Mouse (Mus musculus) ZHBTc4 (cell line): Measurements from ENCODE around the gene Atg2a.
A peak's percentile ranks its signal among the peaks of the same experiment; 100 is the strongest.

Source experiments
- DNase-seq: peaks from one replicate; pipeline ENCODE4 v3.0.0-alpha.2; 2011; ENCODE audit warnings: low read depth, low spot score

Gene Atg2a

DNA sequence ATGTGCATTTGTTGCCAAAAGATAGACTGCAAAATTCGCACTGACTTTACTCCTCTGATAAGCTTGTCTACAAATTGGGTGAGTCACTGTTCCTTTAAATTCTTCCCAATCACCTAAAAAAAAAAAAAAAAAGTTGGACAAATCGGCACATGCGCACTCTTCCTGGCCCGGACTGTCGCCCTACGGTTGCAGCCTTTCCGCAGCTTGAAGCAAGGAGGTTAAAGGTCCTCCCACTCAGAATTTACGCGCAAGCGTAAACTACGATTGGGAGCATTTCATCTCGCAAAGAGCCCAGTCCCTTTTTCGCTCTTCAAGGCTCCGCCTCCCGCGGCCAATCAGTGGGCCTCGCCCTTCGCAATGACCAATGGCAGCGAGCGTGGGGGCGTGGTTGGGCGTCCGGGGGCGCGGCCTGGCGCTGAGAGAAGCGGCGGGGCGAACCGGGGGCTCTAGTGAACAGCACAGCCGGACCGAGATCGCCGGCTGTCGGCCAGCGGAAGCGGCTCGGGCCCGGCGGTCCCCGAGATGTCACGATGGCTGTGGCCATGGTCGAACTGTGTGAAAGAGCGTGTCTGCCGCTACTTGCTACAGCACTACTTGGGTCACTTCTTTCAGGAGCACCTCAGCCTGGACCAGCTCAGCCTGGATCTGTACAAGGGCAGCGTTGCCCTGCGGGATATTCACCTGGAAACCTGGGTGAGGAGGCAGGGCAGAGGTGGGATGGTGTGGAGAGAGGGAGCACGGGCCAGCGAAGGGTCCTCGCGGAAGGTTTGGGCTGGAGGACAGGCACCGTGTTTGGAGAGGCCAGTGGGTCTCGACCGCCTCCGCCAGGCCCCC lies at the start of gene Atg2a:
Gene Atg2a (plus strand): TSS at position 395 of the 834 bp plus-strand sequence.
- peak; percentile 100 for DNase-seq

DNA sequence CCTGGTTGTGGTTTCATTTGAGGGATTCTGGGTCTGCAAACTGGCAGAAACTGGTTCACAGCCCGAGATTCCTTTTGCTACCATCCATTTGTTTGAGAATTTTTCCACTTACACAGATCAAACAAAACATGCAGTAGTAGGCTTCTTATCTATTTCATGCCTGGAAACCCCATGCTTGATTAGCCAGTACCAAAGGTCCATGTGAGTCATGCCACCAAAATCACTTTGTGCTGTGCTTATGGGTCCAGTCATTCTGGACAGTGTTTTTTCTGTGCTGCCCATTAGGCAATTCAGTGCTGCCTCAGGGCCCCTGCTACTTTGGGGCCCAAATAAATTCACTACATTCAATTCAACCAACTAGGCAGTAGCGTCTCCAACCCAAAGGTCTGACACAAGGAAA lies 37.2 kb upstream of the Atg2a start:
- no peak for DNase-seq

DNA sequence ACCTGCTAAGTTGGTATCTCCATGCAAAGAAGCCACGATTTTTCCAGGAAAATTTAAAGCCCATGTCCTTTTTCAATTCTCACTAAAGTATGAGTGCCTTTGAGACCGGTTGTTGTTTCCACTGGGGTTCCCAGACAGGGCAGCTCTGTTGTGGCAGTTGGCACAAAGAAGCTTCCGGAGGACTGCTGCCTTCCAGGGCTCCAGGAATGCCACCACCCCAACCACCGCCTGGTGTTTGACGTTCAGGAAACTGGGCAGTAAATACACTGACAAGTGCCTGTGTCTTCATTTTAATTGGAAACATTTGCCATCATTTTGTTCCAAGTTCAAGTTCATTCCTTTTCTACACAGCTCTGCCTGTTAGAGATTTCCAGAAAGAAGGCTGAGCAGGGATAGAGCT lies 34.8 kb upstream of the Atg2a start:
- DNase-seq, result no peak

DNA sequence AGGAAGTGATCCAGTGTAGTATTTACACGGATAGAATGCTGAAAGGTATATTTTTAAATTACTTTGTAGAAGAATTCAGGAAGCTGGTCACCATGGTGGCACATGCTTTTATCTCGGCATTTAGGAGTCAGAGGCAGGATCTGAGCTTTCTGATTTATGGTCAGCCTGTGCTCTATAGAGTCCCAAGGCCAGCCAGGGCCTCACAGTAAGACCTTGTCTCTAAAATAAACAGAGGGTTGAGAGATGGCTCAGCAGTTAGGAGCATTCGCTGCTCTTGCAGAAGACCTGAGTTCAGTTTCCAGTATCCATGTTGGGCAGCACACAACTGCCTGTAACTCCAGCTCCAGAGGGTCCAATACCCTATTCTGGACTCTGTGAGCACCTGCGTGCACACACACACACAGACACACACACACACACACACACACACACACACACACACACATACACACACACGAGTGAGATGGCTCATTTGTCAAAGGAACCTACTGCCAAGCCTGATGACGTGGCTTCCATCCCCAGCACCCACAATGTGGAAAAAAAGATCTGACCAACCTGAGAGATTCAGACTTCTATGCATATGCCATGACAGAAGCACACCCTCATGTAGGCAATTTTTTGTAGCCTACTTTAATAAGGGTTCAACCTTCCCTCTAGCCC lies 25.3 kb upstream of the Atg2a start:
- no peak for DNase-seq

DNA sequence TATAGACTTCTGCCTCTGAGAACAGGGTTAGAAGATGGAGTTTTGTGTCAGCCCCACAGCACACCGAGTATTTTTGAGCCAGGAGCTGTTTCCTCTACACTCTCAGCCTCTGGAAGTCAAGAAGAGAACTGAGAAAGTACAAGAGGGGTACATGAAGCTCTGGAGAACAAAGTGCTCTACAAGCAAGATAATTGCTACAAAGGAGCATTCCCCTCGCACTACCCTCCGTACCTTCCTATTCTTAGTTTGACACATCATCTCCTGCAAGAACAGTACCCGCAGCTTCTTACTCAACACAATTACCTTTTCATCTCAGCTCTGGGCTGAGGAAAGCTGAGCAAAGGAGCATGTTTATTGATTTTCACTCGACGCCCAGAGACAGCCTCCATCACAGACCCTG lies 22.9 kb upstream of the Atg2a start:
- no peak for DNase-seq

DNA sequence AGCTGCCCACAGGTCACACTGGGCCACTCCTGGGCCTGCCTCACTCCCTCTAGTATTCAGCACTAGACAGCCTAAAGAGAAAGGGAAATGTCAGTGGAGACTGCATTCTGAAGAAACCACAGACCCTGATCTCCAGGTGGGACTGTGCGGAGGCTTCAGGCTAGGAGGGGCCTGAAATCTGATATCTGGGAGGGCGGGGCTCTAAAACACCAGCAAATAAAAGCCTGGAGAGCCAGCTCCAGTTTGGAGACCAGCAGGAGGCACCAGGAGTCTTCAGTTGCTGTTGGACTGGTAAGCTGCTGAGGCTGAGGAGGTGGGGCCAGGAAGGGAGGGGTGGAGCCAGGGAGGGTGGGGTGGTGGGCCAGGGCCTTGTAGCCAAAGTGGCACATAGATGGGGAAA lies 15.3 kb upstream of the Atg2a start, which contains the start of gene Gpha2:
Gene Gpha2 (plus strand): TSS at position 246 of the 400 bp plus-strand sequence.
- peak; percentile 93 for DNase-seq

DNA sequence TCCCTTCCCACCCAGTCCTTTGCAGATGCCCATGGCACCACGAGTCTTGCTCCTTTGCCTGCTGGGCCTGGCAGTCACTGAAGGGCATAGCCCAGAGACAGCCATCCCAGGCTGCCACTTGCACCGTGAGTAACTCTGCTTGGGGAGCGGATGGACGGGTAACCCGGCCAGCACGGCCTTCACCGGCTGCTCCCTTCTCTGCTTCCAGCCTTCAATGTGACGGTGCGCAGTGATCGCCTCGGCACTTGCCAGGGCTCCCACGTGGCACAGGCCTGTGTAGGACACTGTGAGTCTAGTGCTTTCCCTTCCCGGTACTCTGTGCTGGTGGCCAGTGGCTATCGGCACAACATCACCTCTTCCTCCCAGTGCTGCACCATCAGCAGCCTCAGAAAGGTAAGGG lies 14.7 kb upstream of the Atg2a start:
- DNase-seq, result no peak

DNA sequence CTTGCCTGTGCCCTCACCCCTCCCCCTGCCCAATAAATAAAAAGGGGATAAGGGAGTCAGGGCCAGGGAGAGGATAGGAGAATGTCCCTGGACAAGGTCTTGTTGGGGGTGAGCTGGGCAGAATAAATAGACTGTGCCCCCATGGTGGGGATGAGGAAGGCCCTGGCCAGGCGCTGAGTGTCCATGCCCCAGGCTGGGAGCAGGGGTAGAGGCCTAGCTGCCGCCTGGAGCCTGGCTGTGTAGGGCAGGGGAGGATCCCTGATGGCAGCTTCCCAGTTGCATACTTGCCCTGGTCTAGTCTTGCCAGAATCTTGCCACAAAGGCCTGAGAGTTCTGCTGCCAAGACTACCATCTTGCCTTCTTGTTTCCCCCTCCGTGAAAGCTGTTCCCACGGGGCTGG lies 13.6 kb upstream of the Atg2a start:
- DNase-seq, result no peak

DNA sequence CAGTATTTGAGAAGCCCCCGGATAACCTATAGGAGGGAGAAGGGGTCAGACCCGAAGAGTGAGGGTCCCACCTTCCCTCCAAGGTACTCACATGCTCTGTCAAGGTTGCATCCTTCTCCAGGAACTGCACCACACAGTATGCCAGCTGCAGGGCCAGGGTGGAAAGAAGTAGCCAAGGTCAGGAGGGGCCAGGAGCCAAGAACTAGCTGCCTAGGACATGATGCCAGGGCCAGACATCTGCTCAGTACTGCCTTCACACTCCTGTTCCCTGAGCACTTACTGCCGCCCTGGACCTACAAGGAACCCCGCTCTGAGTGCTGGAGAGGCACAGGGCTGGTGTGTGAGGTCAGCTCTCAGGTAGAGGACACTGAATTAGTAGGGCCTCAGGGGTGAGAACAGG lies 11.1 kb upstream of the Atg2a start:
- no peak for DNase-seq

DNA sequence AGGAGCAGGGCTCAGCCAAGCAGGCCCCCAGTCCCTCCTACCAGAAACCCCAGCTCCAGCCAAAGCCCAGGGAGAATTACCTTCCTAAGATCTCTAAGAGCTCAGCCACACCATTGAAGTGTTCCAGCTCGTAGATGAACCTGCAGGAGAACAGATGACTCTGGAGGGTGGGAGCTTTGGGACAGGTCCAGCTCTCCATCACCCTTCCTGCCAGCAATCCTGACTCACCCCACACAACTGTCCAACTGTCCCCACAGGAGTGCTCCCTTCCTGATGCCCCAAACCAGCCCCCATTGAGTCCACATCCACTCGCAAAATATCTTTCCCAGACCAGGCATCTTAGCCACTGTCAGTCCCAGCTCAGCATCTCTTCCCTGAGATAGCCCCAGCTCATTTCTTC lies 10.4 kb upstream of the Atg2a start:
- no peak for DNase-seq

DNA sequence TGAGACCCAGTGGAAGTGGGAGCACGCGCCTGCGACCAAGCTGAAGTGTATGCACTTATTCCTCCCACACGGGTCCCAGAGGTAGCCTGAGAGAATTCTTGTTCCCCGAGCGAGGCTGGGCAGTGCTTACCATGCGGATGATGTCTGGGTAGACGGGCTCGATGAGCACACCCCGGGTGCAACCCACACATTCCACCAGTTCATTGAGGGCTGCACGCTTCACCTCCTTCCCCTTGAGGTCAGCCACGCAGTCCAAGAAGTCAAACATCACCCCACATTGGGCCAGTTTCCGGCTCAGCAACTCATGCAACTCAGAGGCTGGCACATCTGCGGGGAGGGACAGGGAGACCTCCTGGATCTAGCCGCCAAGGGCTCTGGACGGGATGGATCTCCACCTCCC lies 7.8 kb upstream of the Atg2a start:
- no peak for DNase-seq

DNA sequence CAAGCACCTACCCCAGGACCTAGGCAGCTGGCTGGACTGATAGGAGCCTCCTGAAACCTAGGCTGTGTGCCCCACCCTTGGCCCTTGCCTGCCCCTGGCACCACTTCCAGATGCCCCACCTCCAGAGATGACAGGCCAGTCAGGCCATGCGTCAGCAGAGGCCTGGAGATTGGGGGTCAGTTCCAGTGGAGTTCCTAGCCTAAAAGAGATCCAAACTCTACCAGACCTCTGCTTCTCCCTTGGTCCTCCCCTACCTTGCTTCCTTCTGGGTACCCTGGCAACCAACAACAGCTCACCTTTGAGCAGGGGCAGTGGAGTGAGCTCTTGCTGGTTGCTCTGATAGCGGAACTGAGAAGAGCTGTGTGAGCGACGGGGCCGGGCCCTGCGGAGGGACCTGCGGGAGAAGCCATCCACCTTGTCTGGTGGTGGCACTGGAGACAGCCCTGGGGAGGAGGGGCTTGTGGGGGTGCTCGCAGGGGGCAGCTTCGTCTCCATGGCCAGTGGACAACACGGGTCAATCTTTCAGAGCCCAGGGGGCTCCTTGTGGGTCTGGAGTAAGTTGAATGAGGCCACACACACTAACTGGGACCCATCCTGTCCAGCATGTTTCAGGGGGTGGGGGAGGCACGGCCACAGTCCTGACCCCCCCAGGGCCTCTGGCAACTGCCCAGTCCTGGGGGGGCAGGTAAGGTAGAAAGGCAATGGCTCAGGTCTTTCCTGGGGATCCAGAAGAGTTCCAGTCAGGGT lies 7.0 kb upstream of the Atg2a start:
- DNase-seq, result no peak

DNA sequence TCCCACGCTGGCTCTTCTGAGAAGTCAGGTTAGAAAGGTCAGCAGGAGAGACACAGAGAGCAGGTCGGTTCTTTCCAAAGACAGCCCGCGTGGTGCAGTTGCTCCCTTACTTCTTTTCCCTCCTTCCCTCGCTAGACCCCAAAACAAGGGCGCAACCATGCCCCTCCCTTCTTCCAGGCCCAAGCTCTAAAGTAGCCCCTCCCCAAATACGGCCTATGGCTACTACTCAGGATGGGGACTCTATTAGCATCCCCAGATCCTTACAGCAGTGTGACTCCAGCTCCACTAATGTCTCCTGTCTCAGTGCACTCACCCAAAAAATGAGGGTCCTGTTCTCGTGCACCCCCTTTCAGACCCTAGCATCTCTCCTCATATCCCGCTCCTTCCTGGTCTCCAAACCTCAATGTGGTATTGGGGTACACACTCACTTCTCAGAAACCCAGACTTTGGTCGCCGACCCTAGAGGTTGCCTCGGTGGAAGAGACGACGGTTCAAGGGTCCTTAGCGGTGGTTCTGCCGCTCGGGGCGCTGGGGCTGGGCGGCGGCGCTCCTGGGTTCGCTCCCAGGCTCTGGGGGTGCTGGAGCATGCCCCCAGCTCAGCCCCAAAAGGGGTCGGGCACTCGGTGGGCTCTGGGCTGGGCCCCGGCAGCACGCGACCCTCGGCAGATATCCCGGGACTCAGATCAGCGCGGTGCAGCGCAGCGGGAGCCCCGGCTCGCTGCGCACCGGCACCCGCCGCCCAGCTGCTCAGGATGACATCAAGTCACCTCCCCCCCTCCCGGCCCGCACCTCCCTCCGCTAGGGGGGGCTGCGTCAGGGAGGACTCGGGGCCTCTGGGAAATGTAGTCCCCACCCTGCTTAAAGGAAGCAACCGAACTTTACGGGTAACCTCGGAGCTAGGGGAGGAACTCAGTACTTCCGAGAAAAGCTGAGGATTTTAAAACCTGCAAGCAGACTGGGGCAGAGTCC lies 6.1 kb upstream of the Atg2a start, which contains the start of gene Ppp2r5b:
Gene Ppp2r5b (minus strand): TSS at position 789 of the 969 bp plus-strand sequence.
- DNase-seq, result peak; percentile 94

DNA sequence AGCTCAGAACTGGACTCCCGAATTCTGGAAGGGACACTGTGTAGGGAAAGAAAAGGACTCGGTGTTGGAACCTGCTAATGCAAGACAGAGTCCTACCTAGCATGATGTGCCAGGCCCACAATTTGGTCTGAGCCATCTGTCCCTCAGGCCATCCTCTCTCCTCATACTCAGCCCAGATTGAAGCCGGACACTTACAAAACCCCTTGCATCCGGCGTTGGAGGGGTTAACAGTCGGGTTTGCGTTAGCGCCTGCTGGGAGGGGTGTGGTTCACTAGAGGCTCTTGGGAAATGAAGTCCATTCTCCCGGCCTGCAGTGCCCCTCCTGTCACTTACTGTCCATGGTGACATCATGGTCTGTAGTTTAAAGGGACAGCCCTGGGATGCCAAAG lies 5.4 kb upstream of the Atg2a start:
- peak; percentile 90 for DNase-seq

DNA sequence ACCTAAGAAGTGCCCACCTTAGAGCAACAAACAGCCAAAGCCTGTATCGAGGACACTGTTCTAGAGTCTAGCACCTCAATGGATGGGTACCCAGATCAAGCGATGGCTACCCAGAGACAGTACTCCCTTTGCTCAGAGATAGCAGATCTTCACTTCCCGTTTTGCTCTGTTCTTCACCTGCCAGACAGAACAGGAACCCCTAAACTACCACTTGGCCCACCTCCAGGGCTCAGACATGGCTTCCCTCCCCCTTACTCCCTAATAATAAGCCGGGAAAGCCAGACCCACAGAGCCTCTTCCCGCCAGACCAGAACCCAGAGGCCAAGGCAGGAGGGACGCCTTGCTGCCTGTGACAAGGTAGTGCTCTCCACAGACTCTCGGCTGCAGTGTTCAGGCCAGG lies 4.6 kb upstream of the Atg2a start:
- no peak for DNase-seq

DNA sequence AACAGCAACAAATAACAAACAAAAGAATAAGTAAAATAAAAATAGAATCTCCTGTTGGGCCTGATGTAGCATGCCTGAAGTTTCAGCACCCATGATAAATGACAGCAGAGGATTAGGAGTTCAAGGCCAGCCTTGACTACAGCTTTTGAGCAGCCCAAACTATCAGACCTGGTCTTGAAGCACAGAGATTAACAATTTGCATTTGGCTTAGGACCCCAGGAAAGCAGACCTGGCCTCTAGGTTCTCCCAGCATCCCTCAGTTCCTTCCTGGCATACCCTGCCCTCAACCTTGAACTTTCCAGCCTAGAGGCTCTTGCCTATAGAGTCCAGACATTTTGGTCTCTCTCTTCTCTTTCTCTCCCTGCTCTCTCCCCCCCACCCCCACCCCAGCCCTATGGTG lies 2.7 kb upstream of the Atg2a start:
- no peak for DNase-seq

DNA sequence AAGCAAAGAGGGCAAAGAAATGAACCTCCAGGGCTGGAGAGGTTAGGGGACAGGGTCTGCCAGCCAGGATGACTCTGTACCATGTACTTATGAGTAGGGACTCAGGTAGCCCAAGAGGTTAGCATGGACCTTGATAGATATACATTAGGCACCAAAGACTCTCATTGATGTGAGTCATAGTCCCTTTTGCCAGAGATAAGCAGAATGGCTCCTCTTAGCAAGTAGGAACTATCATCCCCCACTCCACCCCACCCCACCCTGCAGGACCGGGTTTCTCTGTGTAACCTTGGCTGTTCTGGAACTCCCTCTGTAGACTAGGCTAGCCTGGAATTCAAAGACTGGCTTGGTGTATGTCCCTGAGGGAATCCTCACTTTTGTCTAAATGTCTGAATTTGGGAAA lies 1.3 kb upstream of the Atg2a start:
- DNase-seq, result no peak

DNA sequence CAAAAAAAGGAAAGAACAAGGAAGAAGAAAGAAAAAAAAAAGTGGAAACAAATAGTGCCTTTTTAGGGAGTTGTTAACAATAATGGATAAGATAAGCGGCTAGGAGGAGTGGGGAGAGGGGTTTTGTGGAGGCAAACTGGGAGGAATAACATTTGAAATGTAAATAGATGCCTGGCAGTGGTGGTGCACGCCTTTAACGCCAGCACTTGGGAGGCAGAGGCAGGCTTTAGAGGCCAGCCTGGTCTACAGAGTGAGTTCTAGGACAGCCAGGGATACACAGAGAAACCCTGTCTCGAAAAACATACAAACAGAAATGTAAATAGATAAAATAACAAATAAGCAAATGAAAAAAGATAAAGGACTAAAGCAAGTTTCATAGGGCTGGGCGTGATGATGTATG lies 743 bp upstream of the Atg2a start:
- peak; percentile 44 for DNase-seq

DNA sequence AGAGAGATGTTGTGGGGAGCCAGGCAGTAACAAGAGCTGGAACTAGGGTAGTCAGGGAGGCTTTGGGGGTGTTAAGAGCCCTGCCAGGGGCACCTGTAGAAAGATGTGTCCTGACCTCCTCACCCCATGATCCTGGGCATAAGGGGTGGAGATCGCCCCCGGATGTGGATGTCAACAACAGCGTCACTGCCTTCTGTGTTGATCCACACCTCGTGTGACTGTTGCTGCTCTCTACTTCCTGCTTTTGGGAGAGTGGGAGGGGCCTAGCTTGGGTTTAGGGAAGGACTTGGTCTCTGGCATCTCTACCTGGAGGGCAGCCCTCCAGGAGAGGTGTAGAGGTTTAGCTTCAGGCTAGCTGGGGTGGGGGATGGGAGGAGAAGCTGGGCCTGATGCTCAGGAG lies 813 bp downstream of the Atg2a start:
- peak; percentile 89 for DNase-seq

DNA sequence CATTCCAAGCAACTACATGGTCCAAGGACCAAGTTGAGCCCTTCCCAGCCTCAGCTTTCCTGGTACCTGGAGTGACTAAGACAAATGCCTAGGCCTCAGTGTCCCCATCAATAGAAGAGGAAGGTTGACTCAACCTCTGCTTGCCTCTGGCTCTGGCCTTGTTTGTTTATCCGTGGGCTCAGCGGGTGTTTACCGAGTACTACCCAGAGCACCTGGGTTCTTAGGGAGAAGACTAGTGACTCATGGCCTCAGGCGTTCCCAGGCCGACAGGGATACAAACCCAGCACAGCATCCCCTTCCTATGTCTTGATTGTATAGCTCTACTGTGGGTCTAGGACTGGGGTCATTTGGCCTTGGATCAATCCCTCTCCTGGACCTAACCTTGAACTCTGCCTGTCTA lies 1.8 kb downstream of the Atg2a start:
- no peak for DNase-seq

DNA sequence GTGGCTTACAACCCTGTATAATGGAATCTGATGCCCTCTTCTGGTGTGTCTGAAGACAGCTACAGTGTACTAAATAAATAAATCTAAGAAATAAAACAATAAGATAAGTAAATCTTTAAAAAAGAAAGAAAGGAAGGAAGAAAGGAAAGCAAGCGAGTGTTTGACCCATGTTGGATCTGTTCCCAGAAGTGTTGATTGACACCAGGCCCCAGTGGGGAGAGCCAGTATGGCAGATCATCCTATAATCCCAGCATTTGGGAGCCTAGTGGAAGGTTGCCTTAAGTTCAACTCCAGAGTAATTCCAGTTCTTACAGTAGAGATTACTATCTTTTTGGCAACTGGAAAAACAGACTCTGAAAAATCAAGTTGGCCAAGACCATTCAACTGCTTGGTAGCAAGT lies 4.3 kb downstream of the Atg2a start:
- DNase-seq, result no peak
